Mouse (Mus musculus) lung, postnatal 0 days (tissue): ENCODE measurements around the gene Mlx.

Experiments
- CTCF ChIP-seq: IDR thresholded peaks from 2 replicates; pipeline ENCODE4 v1.5.1; 2016; ENCODE audit warnings: antibody characterized with exemption, mild to moderate bottlenecking
- EP300 ChIP-seq: IDR thresholded peaks from 2 replicates; pipeline ENCODE4 v1.6.1; 2016; ENCODE audit warnings: antibody characterized with exemption, mild to moderate bottlenecking, control low read depth

- no peak for TF ChIP-seq CTCF
- TF ChIP-seq EP300, result peak; percentile 88
Measured at GRCm38 (mm10) chr11:101063676-101064327, 23.3 kb upstream of the Mlx start.
